ENCODE assay signal across 8 mouse cellular contexts in genomic region chr5:44224916-44225600, GRCm38 (mm10). TPM values are rescaled to one million over a fixed set of nuclear protein-coding genes. Genes with fewer than 3 reads are reported as not detected.
A peak's percentile ranks its signal among the peaks of the same experiment; 100 is the strongest.
DNase-seq lines count a peak whose midpoint lies in the region; ATAC-seq lines count a peak whose summit lies in the region.

No protein-coding gene starts in this region.

- no peak for DNase-seq in lung, postnatal 14 days
- DNase-seq in limb, embryonic 11.5 days (ENCODE audit: low spot score): no peak
- no peak for DNase-seq in urinary bladder, postnatal 25 days (ENCODE audit: low spot score)
- no peak for DNase-seq in layer of hippocampus, postnatal 10 days (ENCODE audit: low spot score in 2 of 2)

- H3K4me1 ChIP-seq in lung, embryonic 15.5 days: peaks cover 38% of the 10 kb centered on the region
- peaks cover 37% of the 10 kb centered on the region for H3K4me1 ChIP-seq in embryonic facial prominence, embryonic 13.5 days
- peaks cover 9% of the 10 kb centered on the region; the same call in 1 of the 2 replicates for H3K4me1 ChIP-seq in limb, embryonic 11.5 days (ENCODE audit: control insufficient read depth, insufficient read depth, low read length)
- H3K4me1 ChIP-seq in neural tube, embryonic 15.5 days: peaks cover 32% of the 10 kb centered on the region

- peak overlapping the region; percentile 96 for H3K9ac ChIP-seq in lung, embryonic 15.5 days
- H3K9ac ChIP-seq in embryonic facial prominence, embryonic 13.5 days: peak overlapping the region; percentile 95; the same call in 1 of the 2 replicates
- H3K9ac ChIP-seq in limb, embryonic 11.5 days (ENCODE audit: low read length): no peak overlapping the region; the same call in 1 of the 2 replicates
- H3K9ac ChIP-seq in neural tube, embryonic 15.5 days (replicated peaks): peak overlapping the region; percentile 89

- peak overlapping the region; percentile 96 for H3K4me3 ChIP-seq in lung, embryonic 15.5 days
- peak overlapping the region; percentile 89 for H3K4me3 ChIP-seq in embryonic facial prominence, embryonic 13.5 days
- peak overlapping the region; percentile 87 for H3K4me3 ChIP-seq in limb, embryonic 11.5 days (ENCODE audit: low read depth, low read length)
- H3K4me3 ChIP-seq in neural tube, embryonic 15.5 days (replicated peaks): peak overlapping the region; percentile 87

- no peaks in the 10 kb centered on the region for H3K27me3 ChIP-seq in lung, embryonic 15.5 days
- no peaks in the 10 kb centered on the region for H3K27me3 ChIP-seq in embryonic facial prominence, embryonic 13.5 days
- no peaks in the 10 kb centered on the region for H3K27me3 ChIP-seq in limb, embryonic 11.5 days (ENCODE audit: control insufficient read depth, insufficient read depth, low read length)
- no peaks in the 10 kb centered on the region for H3K27me3 ChIP-seq in neural tube, embryonic 15.5 days (replicated peaks)

- WGBS in lung, embryonic 15.5 days: 47% methylated on average over 4 of the region's 4 CpGs
- 74% methylated on average over 4 of the region's 4 CpGs for WGBS in embryonic facial prominence, embryonic 13.5 days
- WGBS in limb, embryonic 11.5 days: 87% methylated on average over 4 of the region's 4 CpGs
- WGBS in neural tube, embryonic 15.5 days: 57% methylated on average over 4 of the region's 4 CpGs

- no peaks in the 10 kb centered on the region for H3K36me3 ChIP-seq in lung, embryonic 15.5 days
- no peaks in the 10 kb centered on the region for H3K36me3 ChIP-seq in embryonic facial prominence, embryonic 13.5 days
- no peaks in the 10 kb centered on the region for H3K36me3 ChIP-seq in limb, embryonic 11.5 days (ENCODE audit: control insufficient read depth, insufficient read depth, low read length)
- H3K36me3 ChIP-seq in neural tube, embryonic 15.5 days: no peaks in the 10 kb centered on the region

- peak overlapping the region; percentile 72 for H3K4me2 ChIP-seq in lung, embryonic 15.5 days
- peak overlapping the region; percentile 79 for H3K4me2 ChIP-seq in embryonic facial prominence, embryonic 13.5 days
- peak overlapping the region; percentile 81 for H3K4me2 ChIP-seq in limb, embryonic 11.5 days (ENCODE audit: low read depth, severe bottlenecking)
- H3K4me2 ChIP-seq in neural tube, embryonic 15.5 days: peak overlapping the region; percentile 66

- ATAC-seq in lung, embryonic 15.5 days (ENCODE audit: borderline replicate concordance, extremely low read depth, low FRiP score, low TSS enrichment): no peak
- ATAC-seq in embryonic facial prominence, embryonic 13.5 days (ENCODE audit: insufficient number of reproducible peaks, insufficient read depth, low FRiP score, low TSS enrichment, low read depth): no peak
- ATAC-seq in limb, embryonic 11.5 days (ENCODE audit: insufficient number of reproducible peaks, low FRiP score, low TSS enrichment, low read depth): no peak
- no peak for ATAC-seq in neural tube, embryonic 15.5 days (ENCODE audit: low FRiP score)
- ATAC-seq in megakaryocyte progenitor cell, adult 5-6 weeks (replicated peaks; ENCODE audit: poor library complexity): no peak

- H3K27ac ChIP-seq in lung, embryonic 15.5 days: no peak overlapping the region
- H3K27ac ChIP-seq in embryonic facial prominence, embryonic 13.5 days: 0 out of 2 replicates have a peak overlapping the region, but pooled peaks have one; percentile 16
- no peak overlapping the region for H3K27ac ChIP-seq in limb, embryonic 11.5 days (replicated peaks; ENCODE audit: low read depth, low read length)
- no peak overlapping the region for H3K27ac ChIP-seq in neural tube, embryonic 15.5 days (replicated peaks)

- H3K9me3 ChIP-seq in lung, embryonic 15.5 days: no peaks in the 10 kb centered on the region
- H3K9me3 ChIP-seq in embryonic facial prominence, embryonic 13.5 days: no peaks in the 10 kb centered on the region
- no peaks in the 10 kb centered on the region for H3K9me3 ChIP-seq in limb, embryonic 11.5 days (ENCODE audit: control insufficient read depth, low read length)
- no peaks in the 10 kb centered on the region for H3K9me3 ChIP-seq in neural tube, embryonic 15.5 days (replicated peaks)

RNA-seq across cellular contexts. Expression of gene Tapt1, which starts 1.4 kb away (rescaled TPM):
- polyA plus RNA-seq in lung, embryonic 15.5 days (2015; fragmentation: Nextera tagmentation; extraction: Ambion mirVana): 34.2 and 35.8 TPM in 2 replicates
- polyA plus RNA-seq in embryonic facial prominence, embryonic 13.5 days (2015; fragmentation: Nextera tagmentation; extraction: Ambion mirVana): 34.1 and 34.5 TPM in 2 replicates
- 35.3 and 36.1 TPM in 2 replicates for polyA plus RNA-seq in limb, embryonic 11.5 days (2014; fragmentation: Nextera tagmentation; extraction: Ambion mirVana)
- 30.8 and 35.0 TPM in 2 replicates for polyA plus RNA-seq in neural tube, embryonic 15.5 days (2015; fragmentation: Nextera tagmentation; extraction: Ambion mirVana)
- 10 to 100 TPM; 42.7 to 47.5 TPM for total RNA-seq in layer of hippocampus, postnatal 10 days (2021)
- total RNA-seq in megakaryocyte progenitor cell, adult 5-6 weeks (2015): 60.7 and 72.6 TPM in 2 replicates
- 68.6 and 75.2 TPM in 2 replicates for total RNA-seq in megakaryocyte progenitor cell, adult 5-6 weeks (2017)
